Mouse (Mus musculus) ES-Bruce4 (cell line): ENCODE data around the gene Nsun2.

Source experiments
- CTCF ChIP-seq: IDR thresholded peaks from one replicate; pipeline ENCODE4 v1.8.1; 2011; ENCODE audit warnings: low read depth, low read length
- POLR2A ChIP-seq: IDR thresholded peaks from one replicate; pipeline ENCODE4 v1.8.1; 2011; ENCODE audit warnings: low read length; ENCODE audit not compliant: insufficient read depth

DNA sequence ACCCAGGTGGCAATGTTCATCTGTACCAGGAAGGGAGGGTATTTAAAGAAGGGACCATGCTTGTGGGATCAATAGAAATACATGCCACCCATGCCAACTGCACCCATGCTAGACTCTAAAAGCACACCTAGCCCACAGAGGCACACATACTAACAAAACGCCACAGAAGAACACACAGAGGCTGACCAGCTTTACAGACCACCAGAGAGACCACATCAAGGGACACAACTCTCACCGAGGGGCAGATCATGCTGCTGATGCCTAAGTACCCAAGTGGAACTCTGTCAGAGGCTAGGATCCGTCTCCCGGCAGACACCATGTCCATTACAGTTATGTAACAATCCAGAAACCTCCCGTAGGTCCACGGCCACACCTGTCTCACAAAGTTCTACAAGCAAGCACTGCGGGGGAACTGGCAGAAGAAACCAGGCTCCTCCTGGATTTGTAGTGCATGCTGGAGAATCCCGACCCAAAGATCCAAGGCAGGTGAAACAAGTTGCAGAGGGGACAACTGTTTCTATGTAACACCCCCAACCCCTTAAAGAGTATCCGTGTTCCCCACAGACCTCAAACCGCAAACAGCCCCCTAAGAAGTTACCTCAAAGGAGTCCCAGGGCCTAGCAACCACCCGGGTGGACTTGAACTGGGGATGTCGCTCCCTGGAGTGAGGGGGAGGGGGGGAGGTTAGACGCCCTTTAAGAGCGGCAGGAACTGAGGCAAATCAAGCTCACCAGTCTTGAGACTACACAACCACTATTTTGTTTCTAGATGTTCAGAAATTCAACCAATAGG lies 1.2 kb upstream of the Nsun2 start:
- no peak for TF ChIP-seq CTCF
- TF ChIP-seq POLR2A: no peak
